Mouse (Mus musculus) embryonic facial prominence, embryonic 14.5 days (tissue): ENCODE measurements at regions not wholly inside any gene's neighbourhood (a gene's known extent, or its start where the extent isn't known, plus 50 kb on each side); places are given as distances from the start of the nearest gene placed in this dataset.

Experiments
- ATAC-seq: fragments of 200-750 bp; cut with Nextera tagmentation; 2 replicates; pipeline ENCODE4 v1.8.0; 2017; ENCODE audit warnings: low read depth, moderate number of reproducible peaks, moderate TSS enrichment
- DNase-seq: peaks from one replicate; pipeline ENCODE4 v3.0.0-alpha.2; 2015; ENCODE audit warnings: low spot score
- H3K27ac ChIP-seq: fragments of 300-500 bp; sonication (generic); replicated peaks from 2 replicates; pipeline ENCODE4 v1.5.1; 2014; ENCODE audit warnings: low read depth, mild to moderate bottlenecking, low read length, moderate library complexity
- H3K27me3 ChIP-seq: fragments of 300-500 bp; sonication (generic); replicated peaks from 2 replicates; pipeline ENCODE4 v1.6.1; 2014; ENCODE audit warnings: low read length; ENCODE audit not compliant: control insufficient read depth, insufficient read depth
- H3K36me3 ChIP-seq: fragments of 300-500 bp; sonication (generic); 2 replicates; pipeline ENCODE4 v1.6.1; 2014; ENCODE audit warnings: low read length, mixed read lengths; ENCODE audit not compliant: control insufficient read depth, insufficient read depth
- H3K4me1 ChIP-seq: fragments of 300-500 bp; sonication (generic); 2 replicates; pipeline ENCODE4 v1.6.1; 2014; ENCODE audit warnings: antibody characterized with exemption, low read length; ENCODE audit not compliant: control insufficient read depth, insufficient read depth
- H3K4me2 ChIP-seq: fragments of 300-500 bp; sonication (generic); 2 replicates; pipeline ENCODE4 v1.6.1; 2014; ENCODE audit warnings: low read depth, mild to moderate bottlenecking, low read length, moderate library complexity, mixed read lengths
- H3K4me3 ChIP-seq: fragments of 300-500 bp; sonication (generic); 2 replicates; pipeline ENCODE4 v1.5.1; 2014; ENCODE audit warnings: low read depth, mild to moderate bottlenecking, low read length
- H3K9ac ChIP-seq: fragments of 300-500 bp; sonication (generic); 2 replicates; pipeline ENCODE4 v1.6.1; 2014; ENCODE audit warnings: low read depth, mild to moderate bottlenecking, low read length, moderate library complexity, mixed read lengths
- H3K9me3 ChIP-seq: fragments of 300-500 bp; sonication (generic); 2 replicates; pipeline ENCODE4 v1.6.1; 2016; ENCODE audit warnings: low read length; ENCODE audit not compliant: control insufficient read depth
- WGBS: fragments of 180-500 bp; shearing (Covaris S2); extraction: QIAGEN DNeasy Blood & Tissue Kit; methylation state at CpG from one replicate; pipeline ENCODE4 v1.1.7; 2014; 5-methylcytosine and 5-hydroxymethylcytosine counted together

GRCm38 (mm10) chr3:150493433-150494045 is 944.1 kb upstream of the Adgrl4 start:
- ATAC-seq (no peak), DNase-seq (no peak)
- Histone ChIP-seq H3K4me1 (no peaks in the 10 kb centered on the region), H3K27ac (no peak overlapping the region), H3K4me2 (no peak overlapping the region), H3K4me3 (no peak overlapping the region), H3K9ac (no peak overlapping the region), H3K36me3 (no peaks in the 10 kb centered on the region), H3K27me3 (no peaks in the 10 kb centered on the region), H3K9me3 (no peaks in the 10 kb centered on the region)
- 56% methylated on average over 2 of the region's 2 CpGs for WGBS

GRCm38 (mm10) chr3:150530966-150531365 is 906.7 kb upstream of the Adgrl4 start:
- DNase-seq (no peak), ATAC-seq (no peak)
- H3K27me3 ChIP-seq, result no peaks in the 10 kb centered on the region
- 92% methylated on average over 3 of the region's 3 CpGs for WGBS
- no peaks in the 10 kb centered on the region for H3K9me3 ChIP-seq
- no peak overlapping the region for H3K9ac ChIP-seq
- no peak overlapping the region for H3K4me3 ChIP-seq
- no peak overlapping the region for H3K4me2 ChIP-seq
- no peak overlapping the region for H3K27ac ChIP-seq
- H3K36me3 ChIP-seq, result no peaks in the 10 kb centered on the region
- no peaks in the 10 kb centered on the region for H3K4me1 ChIP-seq

DNA sequence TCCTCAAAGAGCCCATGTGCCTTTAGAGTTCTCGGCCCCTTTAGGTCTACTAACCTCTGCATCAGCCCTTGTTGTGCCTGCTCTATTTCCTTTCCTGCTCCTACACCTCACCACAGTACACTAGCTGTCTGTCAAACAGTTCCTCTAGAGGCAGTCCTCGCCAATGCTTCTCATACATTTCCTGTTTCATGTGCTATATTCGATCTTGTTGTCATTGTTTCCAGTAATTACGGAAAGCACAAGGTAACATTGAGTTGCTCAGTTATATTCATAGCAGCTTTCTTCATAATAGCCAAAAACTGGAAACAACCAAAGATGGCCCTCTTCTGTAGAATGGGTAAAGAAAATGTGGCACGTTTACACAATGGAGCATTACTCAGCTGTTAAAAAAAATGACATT is 894.6 kb upstream of the Adgrl4 start:
- Histone ChIP-seq H3K4me3 (no peak overlapping the region), H3K9ac (no peak overlapping the region), H3K27ac (no peak overlapping the region), H3K9me3 (no peaks in the 10 kb centered on the region), H3K27me3 (no peaks in the 10 kb centered on the region), H3K4me2 (no peak overlapping the region), H3K36me3 (no peaks in the 10 kb centered on the region), H3K4me1 (no peaks in the 10 kb centered on the region)
- no peak for DNase-seq
- no peak for ATAC-seq
- 85% methylated on average over 5 of the region's 5 CpGs for WGBS

- H3K27ac ChIP-seq, result no peak overlapping the region
- H3K4me3 ChIP-seq, result no peak overlapping the region
- H3K4me2 ChIP-seq, result no peak overlapping the region
- H3K9me3 ChIP-seq, result no peaks in the 10 kb centered on the region
- DNase-seq (peak; percentile 20), ATAC-seq (peak; percentile 79; the same call in 1 of the 2 replicates)
- H3K27me3 ChIP-seq, result no peaks in the 10 kb centered on the region
- H3K9ac ChIP-seq, result no peak overlapping the region
- no peaks in the 10 kb centered on the region for H3K4me1 ChIP-seq
- 57% methylated on average over 1 of the region's 1 CpGs for WGBS
- H3K36me3 ChIP-seq, result no peaks in the 10 kb centered on the region
Measured at GRCm38 (mm10) chr3:150588474-150588873, 849.2 kb upstream of the Adgrl4 start.

DNA sequence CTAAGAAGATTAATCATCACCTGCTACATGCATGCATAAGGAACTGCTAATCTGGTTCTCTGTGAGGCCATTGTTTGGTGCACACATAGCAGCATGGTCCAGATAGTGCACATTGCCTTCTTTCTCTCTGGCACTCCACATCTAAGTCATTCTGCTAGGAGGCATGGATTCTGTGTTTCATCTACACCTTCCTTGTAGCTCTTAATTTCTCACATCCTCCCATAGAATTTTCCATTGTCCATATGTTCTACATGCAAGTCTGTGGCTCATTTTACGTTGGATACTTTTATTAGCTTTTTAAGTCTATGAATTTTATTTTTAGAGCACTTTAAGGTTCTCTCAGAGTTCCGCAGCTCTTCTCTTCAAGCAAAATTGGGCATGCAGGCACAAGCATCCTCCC is 846.7 kb upstream of the Adgrl4 start:
- H3K9ac ChIP-seq, result no peak overlapping the region
- H3K4me3 ChIP-seq, result no peak overlapping the region
- H3K9me3 ChIP-seq, result no peaks in the 10 kb centered on the region
- 84% methylated on average over 2 of the region's 2 CpGs for whole genome bisulfite sequencing
- H3K36me3 ChIP-seq, result no peaks in the 10 kb centered on the region
- no peak for ATAC-seq
- H3K4me1 ChIP-seq, result no peaks in the 10 kb centered on the region
- H3K27ac ChIP-seq, result no peak overlapping the region
- no peak overlapping the region for H3K4me2 ChIP-seq
- no peaks in the 10 kb centered on the region for H3K27me3 ChIP-seq
- no peak for DNase-seq

- Histone ChIP-seq H3K4me2 (no peak overlapping the region), H3K9ac (no peak overlapping the region), H3K27me3 (no peaks in the 10 kb centered on the region), H3K4me1 (no peaks in the 10 kb centered on the region), H3K4me3 (no peak overlapping the region), H3K36me3 (no peaks in the 10 kb centered on the region), H3K9me3 (no peaks in the 10 kb centered on the region), H3K27ac (no peak overlapping the region)
- ATAC-seq (no peak), DNase-seq (peak; percentile 9)
- whole genome bisulfite sequencing, result 63% methylated on average over 2 of the region's 2 CpGs
Measured at GRCm38 (mm10) chr3:150603400-150604095, 834.1 kb upstream of the Adgrl4 start.

GRCm38 (mm10) chr3:150610681-150611101 is 827.0 kb upstream of the Adgrl4 start:
- H3K4me1 ChIP-seq, result peaks cover 5% of the 10 kb centered on the region; the same call in 1 of the 2 replicates
- ATAC-seq, result peak; percentile 84

GRCm38 (mm10) chr3:150637544-150637943 is 800.1 kb upstream of the Adgrl4 start:
- WGBS, result 85% methylated on average over 3 of the region's 3 CpGs
- no peak overlapping the region for H3K4me2 ChIP-seq
- ATAC-seq (no peak), DNase-seq (no peak)
- H3K4me3 ChIP-seq, result no peak overlapping the region
- H3K9me3 ChIP-seq, result no peaks in the 10 kb centered on the region
- no peak overlapping the region for H3K9ac ChIP-seq
- no peak overlapping the region for H3K27ac ChIP-seq
- no peaks in the 10 kb centered on the region for H3K36me3 ChIP-seq
- no peaks in the 10 kb centered on the region for H3K4me1 ChIP-seq
- H3K27me3 ChIP-seq, result no peaks in the 10 kb centered on the region

More at GRCm38 (mm10) chr3:150610681-150611101, 827.0 kb upstream of the Adgrl4 start:
- Histone ChIP-seq H3K9me3 (no peaks in the 10 kb centered on the region), H3K9ac (peak overlapping the region; percentile 17; the same call in 1 of the 2 replicates), H3K27ac (peak overlapping the region; percentile 74), H3K36me3 (no peaks in the 10 kb centered on the region), H3K27me3 (no peaks in the 10 kb centered on the region), H3K4me3 (peak overlapping the region; percentile 21), H3K4me2 (peak overlapping the region; percentile 41)
- WGBS, result 33% methylated on average over 15 of the region's 15 CpGs
- peak; percentile 96 for DNase-seq
